Mouse (Mus musculus): ENCODE results near the gene Tspan9. TPM values are rescaled to one million over a fixed set of nuclear protein-coding genes. Genes with fewer than 3 reads are reported as not detected.

The Tspan9 gene
- polyA plus RNA-seq, 1 experiment from 2014 or later = 19.6 TPM

- no peak overlapping the region for H3K4me2 ChIP-seq (ENCODE audit: low read depth, low read length)
- H3K27ac ChIP-seq (ENCODE audit: low read depth) = no peak overlapping the region
- ATAC-seq (no peak), DNase-seq (no peak)
- no peaks in the 10 kb centered on the region for H3K36me3 ChIP-seq (replicated peaks; ENCODE audit: insufficient read depth, low read length)
- WGBS (ENCODE audit: insufficient replicate concordance) = 73% methylated on average over 5 of the region's 5 CpGs
- TF ChIP-seq EP300 (IDR thresholded peaks at IDR 0.05; ENCODE audit: low read depth) (no peak), CTCF (IDR thresholded peaks at IDR 0.05; ENCODE audit: low read depth) (no peak)
- no peak overlapping the region for H3K4me3 ChIP-seq (ENCODE audit: low read depth, low read length)
- no peaks in the 10 kb centered on the region; the same call in 1 of the 2 replicates for H3K4me1 ChIP-seq (ENCODE audit: insufficient read depth)
- H3K9ac ChIP-seq (replicated peaks) = no peak overlapping the region
- no peaks in the 10 kb centered on the region for H3K27me3 ChIP-seq (ENCODE audit: insufficient read depth, low read length)
- H3K9me3 ChIP-seq (ENCODE audit: low read length) = no peaks in the 10 kb centered on the region
Measured at GRCm38 (mm10) chr6:128003542-128003941, 139.9 kb downstream of the Tspan9 start.

- Histone ChIP-seq H3K27me3 (ENCODE audit: insufficient read depth, low read length) (no peaks in the 10 kb centered on the region), H3K9ac (replicated peaks) (no peak overlapping the region), H3K4me1 (ENCODE audit: insufficient read depth) (no peaks in the 10 kb centered on the region), H3K27ac (ENCODE audit: low read depth) (no peak overlapping the region), H3K4me2 (ENCODE audit: low read depth, low read length) (no peak overlapping the region), H3K36me3 (replicated peaks; ENCODE audit: insufficient read depth, low read length) (no peaks in the 10 kb centered on the region), H3K4me3 (ENCODE audit: low read depth, low read length) (no peak overlapping the region), H3K9me3 (ENCODE audit: low read length) (no peaks in the 10 kb centered on the region)
- DNase-seq (no peak), ATAC-seq (no peak)
- 68% methylated on average over 4 of the region's 4 CpGs for WGBS (ENCODE audit: insufficient replicate concordance)
- no peak for TF ChIP-seq CTCF (IDR thresholded peaks at IDR 0.05; ENCODE audit: low read depth)
- TF ChIP-seq EP300 (IDR thresholded peaks at IDR 0.05; ENCODE audit: low read depth) = no peak
Measured at GRCm38 (mm10) chr6:128002667-128003066, 140.7 kb downstream of the Tspan9 start.

- H3K9ac ChIP-seq (replicated peaks) = no peak overlapping the region
- H3K4me1 ChIP-seq (ENCODE audit: insufficient read depth) = no peaks in the 10 kb centered on the region
- no peak overlapping the region for H3K4me3 ChIP-seq (ENCODE audit: low read depth, low read length)
- H3K36me3 ChIP-seq (replicated peaks; ENCODE audit: insufficient read depth, low read length) = no peaks in the 10 kb centered on the region
- no peak overlapping the region for H3K27ac ChIP-seq (ENCODE audit: low read depth)
- 76% methylated on average over 10 of the region's 10 CpGs for WGBS (ENCODE audit: insufficient replicate concordance)
- H3K27me3 ChIP-seq (ENCODE audit: insufficient read depth, low read length) = no peaks in the 10 kb centered on the region
- ATAC-seq (no peak), DNase-seq (no peak)
- TF ChIP-seq EP300 (IDR thresholded peaks at IDR 0.05; ENCODE audit: low read depth) = no peak
- TF ChIP-seq CTCF (IDR thresholded peaks at IDR 0.05; ENCODE audit: low read depth) = no peak
- no peaks in the 10 kb centered on the region for H3K9me3 ChIP-seq (ENCODE audit: low read length)
- no peak overlapping the region for H3K4me2 ChIP-seq (ENCODE audit: low read depth, low read length)
Measured at GRCm38 (mm10) chr6:128002104-128002503, 141.3 kb downstream of the Tspan9 start.

GRCm38 (mm10) chr6:128001587-128001986, 141.8 kb downstream of the Tspan9 start:
- TF ChIP-seq EP300 (IDR thresholded peaks at IDR 0.05; ENCODE audit: low read depth) = no peak
- TF ChIP-seq CTCF (IDR thresholded peaks at IDR 0.05; ENCODE audit: low read depth) = no peak
- ATAC-seq (no peak), DNase-seq (no peak)
- 76% methylated on average over 1 of the region's 1 CpGs for WGBS (ENCODE audit: insufficient replicate concordance)
- no peak overlapping the region for H3K4me3 ChIP-seq (ENCODE audit: low read depth, low read length)
- no peak overlapping the region for H3K27ac ChIP-seq (ENCODE audit: low read depth)
- no peaks in the 10 kb centered on the region for H3K4me1 ChIP-seq (ENCODE audit: insufficient read depth)
- H3K36me3 ChIP-seq (replicated peaks; ENCODE audit: insufficient read depth, low read length) = no peaks in the 10 kb centered on the region
- H3K9me3 ChIP-seq (ENCODE audit: low read length) = no peaks in the 10 kb centered on the region
- H3K27me3 ChIP-seq (ENCODE audit: insufficient read depth, low read length) = no peaks in the 10 kb centered on the region
- H3K4me2 ChIP-seq (ENCODE audit: low read depth, low read length) = no peak overlapping the region
- no peak overlapping the region for H3K9ac ChIP-seq (replicated peaks)

GRCm38 (mm10) chr6:128000777-128001176, 142.6 kb downstream of the Tspan9 start:
- Histone ChIP-seq H3K4me3 (ENCODE audit: low read depth, low read length) (no peak overlapping the region), H3K27me3 (ENCODE audit: insufficient read depth, low read length) (no peaks in the 10 kb centered on the region), H3K4me1 (ENCODE audit: insufficient read depth) (no peaks in the 10 kb centered on the region), H3K9ac (replicated peaks) (no peak overlapping the region), H3K9me3 (ENCODE audit: low read length) (no peaks in the 10 kb centered on the region), H3K27ac (ENCODE audit: low read depth) (no peak overlapping the region), H3K36me3 (replicated peaks; ENCODE audit: insufficient read depth, low read length) (no peaks in the 10 kb centered on the region), H3K4me2 (ENCODE audit: low read depth, low read length) (no peak overlapping the region)
- ATAC-seq (no peak), DNase-seq (no peak)
- TF ChIP-seq CTCF (IDR thresholded peaks at IDR 0.05; ENCODE audit: low read depth) = no peak
- no peak for TF ChIP-seq EP300 (IDR thresholded peaks at IDR 0.05; ENCODE audit: low read depth)
- WGBS (ENCODE audit: insufficient replicate concordance) = 62% methylated on average over 3 of the region's 3 CpGs

GRCm38 (mm10) chr6:127999118-127999517, 144.3 kb downstream of the Tspan9 start:
- DNase-seq = no peak
- no peaks in the 10 kb centered on the region for H3K36me3 ChIP-seq (replicated peaks; ENCODE audit: insufficient read depth, low read length)
- H3K27me3 ChIP-seq (ENCODE audit: insufficient read depth, low read length) = no peaks in the 10 kb centered on the region
- H3K4me2 ChIP-seq (ENCODE audit: low read depth, low read length) = no peak overlapping the region
- H3K4me3 ChIP-seq (ENCODE audit: low read depth, low read length) = no peak overlapping the region
- no peak for ATAC-seq
- TF ChIP-seq CTCF (IDR thresholded peaks at IDR 0.05; ENCODE audit: low read depth) = no peak
- TF ChIP-seq EP300 (IDR thresholded peaks at IDR 0.05; ENCODE audit: low read depth) = no peak
- H3K9ac ChIP-seq (replicated peaks) = no peak overlapping the region
- H3K9me3 ChIP-seq (ENCODE audit: low read length) = no peaks in the 10 kb centered on the region
- no peaks in the 10 kb centered on the region for H3K4me1 ChIP-seq (ENCODE audit: insufficient read depth)
- WGBS (ENCODE audit: insufficient replicate concordance) = 69% methylated on average over 2 of the region's 2 CpGs
- no peak overlapping the region for H3K27ac ChIP-seq (ENCODE audit: low read depth)

GRCm38 (mm10) chr6:127996928-127997327, 146.5 kb downstream of the Tspan9 start:
- no peaks in the 10 kb centered on the region for H3K4me1 ChIP-seq (ENCODE audit: insufficient read depth)

More at GRCm38 (mm10) chr6:127996928-127997327, 146.5 kb downstream of the Tspan9 start:
- no peaks in the 10 kb centered on the region for H3K36me3 ChIP-seq (replicated peaks; ENCODE audit: insufficient read depth, low read length)
- no peak for ATAC-seq
- TF ChIP-seq CTCF (IDR thresholded peaks at IDR 0.05; ENCODE audit: low read depth) (peak; percentile 29), EP300 (IDR thresholded peaks at IDR 0.05; ENCODE audit: low read depth) (no peak)
- H3K9ac ChIP-seq (replicated peaks) = no peak overlapping the region
- WGBS (ENCODE audit: insufficient replicate concordance) = 70% methylated on average over 4 of the region's 5 CpGs
- no peak for DNase-seq
- no peak overlapping the region for H3K4me2 ChIP-seq (ENCODE audit: low read depth, low read length)
- no peaks in the 10 kb centered on the region for H3K9me3 ChIP-seq (ENCODE audit: low read length)
- no peaks in the 10 kb centered on the region for H3K27me3 ChIP-seq (ENCODE audit: insufficient read depth, low read length)
- H3K27ac ChIP-seq (ENCODE audit: low read depth) = no peak overlapping the region
- H3K4me3 ChIP-seq (ENCODE audit: low read depth, low read length) = no peak overlapping the region

Measured in liver, postnatal 0 days (tissue).